16 mouse cellular contexts compared by ENCODE assay signal in the genomic region with DNA sequence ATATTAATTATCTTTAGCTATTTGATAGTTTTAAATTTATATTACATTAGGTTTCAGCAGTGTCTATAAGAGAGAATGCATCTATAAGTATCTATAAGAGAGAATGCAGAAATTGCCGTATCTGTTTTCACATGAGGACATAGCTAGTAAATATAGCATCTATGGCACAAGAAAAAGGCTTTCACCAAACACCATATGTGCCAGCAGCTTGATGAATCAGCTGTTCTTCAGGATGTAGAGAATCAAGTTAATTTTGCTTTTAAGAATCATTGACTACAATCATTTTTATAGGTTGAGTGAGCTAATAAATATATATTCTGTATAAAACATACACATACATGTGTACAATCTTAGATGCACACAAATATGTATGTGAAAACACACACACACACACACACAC.
DNase-seq lines count a peak whose midpoint lies in the region; TF ChIP-seq lines count a peak whose summit lies in the region.
"Had no signal": no experiment of that assay in that cellular context is flagged by ENCODE, and none has a peak within 500 bp of the region (broad histone marks: within the 10 kb centered on the region; RNA-seq: fewer than 3 reads in every experiment).

No protein-coding gene starts in this region.

- no peak for TF ChIP-seq POLR2A in brain, embryonic 14.5 days (IDR thresholded peaks at IDR 0.05; ENCODE audit: borderline replicate concordance, extremely low read depth, insufficient read depth, insufficient read length, poor library complexity, severe bottlenecking)

- DNase-seq in layer of hippocampus, adult 11-12 months (ENCODE audit: low spot score), result peak; percentile 18
- no peak for DNase-seq in layer of hippocampus, postnatal 10 days (ENCODE audit: low spot score in 2 of 2)
- DNase-seq in brain, embryonic 14.5 days (ENCODE audit: low read depth), result peak; percentile 59
- peak; percentile 6 to 21 for DNase-seq in layer of hippocampus, adult 8-10 months (ENCODE audit: low spot score in 2 of 2)
- DNase-seq in Muller cell, postnatal 12 days (ENCODE audit: inconsistent ontology term), result no peak
- no peak for DNase-seq in right cerebral cortex, postnatal 14 days
- DNase-seq: adrenal gland, adult 8-10 months; adrenal gland, postnatal 25 days; cerebellum, adult 11 months; cerebellum, adult 2 months; cerebellum, adult 9-11 months; cerebellum, postnatal 25 days; gastrocnemius, postnatal 25 days; heart, adult 2 months; heart, postnatal 14 days; heart, postnatal 4 days had no signal

- no peak for TF ChIP-seq CTCF in brain, embryonic 14.5 days (IDR thresholded peaks at IDR 0.05; ENCODE audit: borderline replicate concordance, extremely low read depth, insufficient read depth, insufficient read length)

Comparison
In these comparisons a context has a peak if more than half of its experiments do, and no peak if none do; other contexts are left out.
1. DNase-seq: peak in layer of hippocampus, adult 11-12 months (single experiment), brain, embryonic 14.5 days (single experiment) and layer of hippocampus, adult 8-10 months (2 of 2); none in layer of hippocampus, postnatal 10 days (0 of 2), Muller cell, postnatal 12 days (single experiment) and right cerebral cortex, postnatal 14 days (single experiment).